Mouse (Mus musculus) granulocyte monocyte progenitor cell, adult 5-6 weeks (primary cell): ENCODE measurements around the gene Plvap. TPM values are rescaled to one million over a fixed set of nuclear protein-coding genes. Genes with fewer than 3 reads are reported as not detected.

Experiments used
- ATAC-seq: replicated peaks from 2 replicates; pipeline ENCODE4 v1.8.0; 2016; ENCODE audit warnings: mild to moderate bottlenecking, moderate TSS enrichment, inconsistent platforms; ENCODE audit not compliant: poor library complexity, severe bottlenecking
- total RNA-seq, 2 experiments: library from RNA; stranded (forward) in 1 of 2; stranded (reverse) in 1 of 2; fragments of 200-712, 200-1000 nt in 1 of 2; fragments of >200 nt in 1 of 2; fragmentation: Nextera tagmentation in 1 of 2; gene quantifications; 2 replicates each; pipeline ENCODE4 v1.2.3; 2014 to 2017

Gene Plvap
- total RNA-seq, 2 experiments from 2014 or later = 0.10 TPM; not detected in 1

DNA sequence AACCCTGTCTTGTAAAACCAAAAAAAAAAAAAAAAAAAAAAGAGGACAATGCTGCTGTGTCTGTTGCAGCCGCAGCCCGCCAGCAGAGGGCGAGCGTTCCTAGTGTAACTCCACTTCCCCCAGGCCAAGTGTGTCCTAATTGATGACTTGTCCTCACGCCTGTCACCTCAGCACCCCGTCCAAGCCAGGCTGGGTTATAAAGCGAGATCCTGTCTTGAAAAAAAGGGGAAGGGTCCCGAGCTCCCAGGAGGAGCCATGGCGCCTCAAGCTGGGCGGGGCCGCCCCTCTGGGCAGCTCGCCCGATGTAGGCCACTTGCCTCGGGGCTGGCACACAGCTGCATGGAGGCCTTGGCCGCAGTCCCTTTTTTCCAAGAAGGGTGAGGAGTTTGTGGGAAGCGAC is 16.5 kb downstream of the Plvap start:
- ATAC-seq = peak; percentile 97

DNA sequence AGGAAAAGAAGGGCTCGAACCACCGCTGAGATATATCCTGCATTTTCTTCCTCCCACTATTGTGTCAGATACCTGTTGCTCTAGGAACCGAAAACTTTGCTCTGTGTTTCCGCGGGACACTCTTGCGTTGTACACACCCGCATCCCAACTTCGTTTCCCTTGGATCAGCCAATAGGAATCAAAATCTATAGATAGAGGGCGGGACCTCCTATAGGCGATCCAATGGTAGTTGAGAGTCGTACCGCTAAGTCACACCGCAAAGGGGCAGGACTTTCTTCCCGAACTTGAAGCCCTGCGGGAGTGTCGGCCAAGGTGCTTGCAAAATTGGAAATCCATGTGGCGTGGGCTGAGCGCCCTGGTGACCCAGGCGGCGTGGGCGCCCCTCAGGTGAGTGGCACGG is 23.1 kb downstream of the Plvap start:
- peak; percentile 93 for ATAC-seq

DNA sequence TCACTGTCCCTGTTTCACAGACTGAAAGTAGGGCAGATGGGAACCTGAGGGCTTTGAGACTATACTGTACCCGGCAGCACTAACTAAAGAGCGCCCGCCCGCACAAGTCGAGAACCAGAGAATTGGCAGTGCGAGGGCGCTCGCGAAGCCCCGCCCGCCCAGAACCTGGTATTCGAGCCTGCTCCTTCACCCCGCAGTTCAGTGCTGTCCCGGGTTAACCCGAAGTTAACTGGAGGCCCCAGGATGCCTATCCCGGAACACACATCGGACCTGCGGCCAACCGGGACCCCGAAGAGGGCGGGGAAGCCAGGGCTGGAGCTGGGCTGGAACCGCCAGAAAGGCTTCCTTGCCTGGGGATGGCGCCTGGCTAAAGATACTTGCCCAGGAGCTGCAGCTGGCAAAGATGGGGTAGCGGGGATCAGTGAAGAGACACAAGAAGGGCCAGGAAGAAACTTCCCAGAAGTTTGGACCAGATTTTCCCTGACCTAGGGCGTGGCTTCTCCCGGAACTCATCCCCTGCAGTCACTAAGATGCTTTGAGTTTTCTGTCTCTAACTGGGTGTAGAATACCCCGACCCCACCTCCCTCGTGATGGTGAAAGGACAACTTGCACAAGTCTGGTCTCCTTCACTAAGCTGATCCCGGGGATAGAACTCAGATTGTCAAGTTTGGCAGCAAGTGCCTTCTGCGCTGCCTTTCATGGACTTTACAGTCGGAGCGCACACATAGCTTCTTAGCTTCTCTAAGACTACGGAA is 23.7 kb downstream of the Plvap start, which contains the start of gene Gtpbp3:
Gene Gtpbp3, plus strand, starts transcription at position 413 of the 755 bp plus-strand sequence.
- ATAC-seq = peak; percentile 16; the same call in 1 of the 2 replicates

DNA sequence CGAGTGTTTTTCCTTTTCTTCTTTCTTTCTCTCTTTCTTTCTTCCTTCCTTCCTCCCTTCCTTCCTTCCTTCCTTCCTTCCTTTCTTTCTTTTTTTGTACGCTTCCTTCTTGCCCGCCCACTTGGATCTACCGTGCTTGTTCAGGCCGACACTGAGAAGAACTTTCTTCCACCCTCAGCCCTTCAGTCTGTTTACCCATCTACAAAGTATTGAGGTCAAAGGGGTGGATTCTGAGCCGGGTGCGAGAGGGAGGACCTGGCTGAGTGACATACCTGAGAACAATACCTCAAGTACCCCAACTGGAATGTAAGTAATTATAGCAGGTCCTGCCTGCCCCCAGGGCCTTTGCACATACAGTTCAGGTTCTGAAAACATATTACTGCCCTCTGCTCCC is 25.4 kb downstream of the Plvap start:
- no peak for ATAC-seq

DNA sequence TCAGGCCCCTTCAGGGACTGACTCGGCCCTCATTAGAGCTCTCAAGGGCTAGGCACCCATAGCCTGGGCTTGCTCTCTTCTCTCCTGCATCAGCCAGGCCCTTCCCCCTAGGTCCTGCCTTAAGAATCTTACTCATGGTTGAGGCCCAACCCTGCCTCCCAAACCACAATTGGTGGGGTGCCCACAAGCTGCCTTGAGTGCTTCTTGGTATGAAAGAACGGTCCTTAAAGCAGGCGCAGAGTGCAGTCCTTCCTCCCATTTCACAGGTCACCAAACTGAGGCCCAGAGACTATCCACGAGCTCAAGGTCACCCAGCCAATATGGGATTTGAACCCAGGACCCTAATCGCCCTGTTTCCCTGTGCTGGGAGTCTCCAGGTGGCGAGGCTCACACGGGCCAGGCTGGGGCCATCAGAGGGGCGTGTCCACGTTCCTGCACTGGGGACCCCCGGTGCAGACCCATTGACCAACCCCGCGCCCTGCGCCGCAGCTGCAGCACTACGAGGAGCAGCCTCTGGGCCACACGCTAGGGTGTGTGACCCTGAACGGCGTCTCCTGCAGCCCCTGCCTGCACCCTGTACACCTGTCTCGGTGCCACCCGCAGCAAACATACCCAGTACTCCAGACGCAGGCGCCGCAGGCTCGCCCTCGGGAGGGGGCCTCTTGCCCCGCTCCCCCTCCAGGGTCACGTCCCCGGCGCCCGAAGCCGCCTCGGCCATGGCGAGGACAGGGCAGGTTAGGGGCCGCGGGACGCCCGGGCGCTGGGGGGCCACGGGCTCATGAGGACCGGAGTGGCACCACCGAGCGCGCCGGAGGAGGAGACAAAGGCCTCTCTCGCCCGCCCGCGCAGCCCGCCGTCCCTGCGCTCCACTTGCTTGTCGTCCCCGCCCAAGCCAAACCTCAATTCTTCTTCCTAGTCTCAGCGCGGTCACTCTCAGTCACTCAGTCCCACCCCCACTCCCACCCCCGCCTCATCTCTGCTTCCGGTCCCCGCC is 26.1 kb downstream of the Plvap start, which contains the start of gene Ano8:
Gene Ano8, minus strand, starts transcription at position 822 of the 994 bp plus-strand sequence.
- ATAC-seq = peak; percentile 48

DNA sequence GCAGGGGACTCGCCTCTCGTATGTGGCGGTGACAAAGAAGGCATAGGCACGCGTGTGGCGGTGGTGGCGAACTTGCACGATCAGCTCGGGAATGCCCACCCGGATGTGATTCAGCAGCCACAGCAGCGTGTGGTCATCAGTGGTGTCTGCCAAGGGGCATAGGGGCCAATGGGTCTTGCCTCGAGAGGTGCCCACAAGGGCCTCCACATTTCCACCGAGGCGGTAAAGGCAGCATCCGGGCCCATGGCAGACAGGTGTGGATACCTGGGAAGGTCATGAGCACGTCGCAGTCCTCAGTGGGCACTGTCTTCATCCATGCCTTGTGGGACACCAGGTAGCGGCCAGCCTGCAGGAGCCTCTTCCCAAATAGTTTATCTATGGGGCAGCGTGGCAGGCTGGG is 26.8 kb downstream of the Plvap start:
- ATAC-seq = no peak

DNA sequence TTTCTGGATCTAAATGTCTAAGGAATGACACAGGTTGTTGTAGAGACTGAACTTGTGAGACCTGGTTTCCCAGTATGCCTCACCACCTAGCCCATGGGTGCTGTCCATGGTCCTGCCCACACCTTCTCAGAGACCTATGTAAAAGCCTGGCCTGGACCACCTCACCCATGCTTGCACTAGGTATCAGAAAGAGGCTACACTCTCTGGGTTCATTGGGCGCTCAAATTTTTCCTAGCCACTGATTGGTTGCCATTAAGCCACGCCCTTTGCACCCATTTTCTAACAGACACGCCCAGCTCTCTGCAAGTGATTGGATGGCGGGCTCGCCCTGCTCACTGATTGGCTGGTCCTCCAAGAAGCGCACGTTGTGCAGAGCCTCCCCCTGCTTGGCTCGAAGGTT is 27.6 kb downstream of the Plvap start:
- ATAC-seq = no peak; the same call in 1 of the 2 replicates

DNA sequence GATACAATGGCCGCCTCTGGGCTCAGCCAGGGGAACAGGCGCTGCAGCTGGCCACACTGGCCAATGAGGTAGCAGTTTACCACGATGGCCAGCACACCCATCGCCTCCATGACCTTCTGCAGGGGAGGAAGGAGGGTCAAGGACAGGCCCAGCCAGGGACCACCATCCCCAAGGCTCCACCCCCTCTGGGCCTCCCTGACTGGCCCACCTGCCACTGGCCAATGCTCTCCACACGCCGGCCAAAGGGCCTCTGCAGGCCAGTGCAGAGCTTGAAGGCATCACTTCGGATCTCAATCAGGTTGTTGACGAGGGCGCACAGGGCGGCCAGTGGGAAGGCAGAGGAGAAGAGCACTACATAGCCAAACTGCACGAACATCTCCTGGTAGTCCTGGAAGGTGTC is 32.6 kb downstream of the Plvap start:
- ATAC-seq = no peak

DNA sequence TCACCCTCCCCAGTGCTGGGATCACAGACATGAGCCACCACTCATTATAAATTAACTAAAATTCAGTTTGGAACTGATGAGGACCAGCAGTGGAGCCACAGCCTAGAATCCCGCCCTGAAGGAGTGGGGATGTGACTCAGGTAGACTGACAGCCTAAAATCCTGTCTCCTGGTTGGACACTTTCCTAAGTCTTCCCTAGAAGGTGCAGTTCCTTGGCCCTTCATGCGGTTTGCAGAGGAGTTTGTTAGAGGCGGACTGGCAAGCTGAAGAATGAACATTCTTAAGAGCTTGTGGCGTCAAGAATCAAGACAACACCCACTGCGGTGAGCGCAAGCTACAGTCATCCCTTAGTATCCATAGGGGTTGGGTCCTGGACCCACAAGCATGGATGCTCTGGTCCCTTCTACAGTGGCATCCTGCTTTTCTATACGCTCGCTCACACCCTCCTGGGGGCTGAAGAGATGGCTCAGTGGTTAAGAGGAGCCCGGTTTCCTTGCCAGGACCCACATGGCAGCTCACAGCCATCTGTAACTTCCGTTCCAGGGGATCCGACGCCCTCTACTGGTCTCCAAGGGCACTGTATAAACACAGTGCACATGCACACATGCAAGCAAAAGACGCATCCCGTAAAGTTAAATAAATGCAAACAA is 34.2 kb downstream of the Plvap start:
- peak; percentile 42 for ATAC-seq

DNA sequence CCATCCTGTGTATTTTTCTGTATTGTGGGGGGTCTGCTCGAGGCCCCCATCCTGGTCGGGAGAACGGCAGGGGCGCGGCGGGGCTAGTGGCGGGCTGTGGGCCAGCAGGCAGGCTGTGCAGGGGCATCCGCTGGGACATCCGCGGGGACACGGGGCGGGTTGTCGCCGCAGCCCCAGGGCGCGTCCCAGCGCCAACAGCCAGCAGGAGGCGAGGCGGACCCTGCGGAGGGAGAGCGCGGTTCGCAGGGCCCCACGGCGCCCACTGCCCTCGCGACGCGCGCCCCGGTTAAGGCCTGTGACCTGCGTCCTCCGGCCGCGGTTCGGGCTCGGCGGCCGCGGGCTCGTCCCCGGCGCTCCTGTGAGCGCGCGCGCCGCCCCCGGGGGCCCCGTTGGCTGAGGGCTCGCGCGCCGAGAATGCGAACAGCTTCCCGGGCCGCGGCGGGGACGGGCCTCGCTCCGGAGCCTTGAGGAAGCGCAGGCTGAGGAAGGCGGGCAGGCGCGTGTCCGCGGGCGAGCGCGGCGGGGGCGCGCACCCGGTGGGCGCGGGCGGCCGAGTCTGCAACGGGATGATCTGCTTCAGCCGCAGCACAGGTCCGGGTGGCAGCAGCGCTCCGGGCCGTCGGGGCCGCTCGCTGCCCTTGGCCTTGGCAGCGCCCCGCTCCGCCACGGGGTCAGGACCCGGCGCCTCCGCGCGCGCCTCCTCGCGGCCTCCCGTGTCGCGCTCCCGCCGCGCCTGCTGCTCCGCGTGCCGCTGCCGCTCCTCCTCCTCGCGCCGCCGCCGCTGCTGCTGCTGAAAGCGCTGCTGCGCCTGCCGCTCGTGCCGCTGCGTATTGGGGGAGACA is 35.2 kb downstream of the Plvap start:
- ATAC-seq = peak; percentile 61

DNA sequence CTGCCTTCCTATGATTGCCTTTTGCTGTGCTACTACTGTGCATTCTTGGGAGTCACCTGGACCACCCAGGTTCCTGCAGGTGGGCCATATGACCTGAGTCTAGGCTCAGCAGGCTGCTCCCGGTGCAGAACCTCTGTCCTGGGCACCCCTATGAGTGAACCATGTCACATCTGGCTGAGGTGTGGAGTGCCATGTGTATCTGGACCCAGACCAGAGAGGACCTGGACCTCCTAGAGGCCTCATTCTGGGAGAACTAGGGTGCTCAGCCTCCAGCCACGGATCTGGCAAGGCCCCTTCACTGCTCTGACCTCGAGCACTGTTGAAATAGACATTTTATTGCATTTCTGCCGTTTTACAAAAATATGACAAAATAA is 35.9 kb downstream of the Plvap start:
- no peak for ATAC-seq

DNA sequence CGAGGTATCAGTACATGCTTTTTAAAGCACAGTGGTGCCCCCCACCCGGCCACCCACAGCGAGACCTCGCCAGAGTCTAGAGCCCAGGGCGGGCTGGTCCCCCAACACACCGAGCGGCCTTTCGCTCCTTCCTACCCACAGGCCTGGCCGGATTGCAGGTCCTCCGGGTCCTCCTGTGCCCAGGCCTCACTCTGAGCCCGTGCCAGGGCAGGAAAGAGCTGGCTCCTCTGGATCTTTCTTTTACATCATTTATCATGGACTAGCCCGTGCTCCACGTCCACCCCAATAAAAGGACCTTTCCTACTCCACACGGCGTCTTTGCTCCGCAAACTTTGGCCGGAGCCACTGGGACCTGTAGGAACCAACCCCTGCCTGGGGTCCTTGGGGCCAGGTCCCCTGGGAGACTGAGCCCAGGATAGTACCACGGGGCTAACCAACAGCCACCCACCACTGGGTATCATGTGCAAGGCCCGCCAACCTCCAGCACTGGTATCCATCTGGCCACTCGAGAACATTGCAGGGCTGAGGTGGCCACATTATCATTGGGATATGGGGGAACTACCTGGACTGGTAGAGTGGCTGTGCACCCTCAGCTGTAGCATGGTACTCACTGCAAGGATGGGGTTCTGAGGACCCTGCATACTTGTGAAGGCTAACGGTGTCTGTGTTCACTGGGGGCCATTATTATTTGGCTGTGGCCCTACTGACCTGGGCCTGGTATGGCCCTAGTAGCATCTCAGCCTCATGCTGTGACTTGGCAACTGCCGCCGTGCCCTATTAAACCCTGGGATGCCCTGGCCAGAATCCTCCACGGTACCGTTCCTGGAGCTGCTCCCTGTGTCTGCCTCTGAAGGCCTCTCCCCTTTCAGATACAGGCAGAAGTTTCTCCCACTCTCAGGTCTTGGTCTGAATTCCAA is 36.5 kb downstream of the Plvap start:
- no peak for ATAC-seq

DNA sequence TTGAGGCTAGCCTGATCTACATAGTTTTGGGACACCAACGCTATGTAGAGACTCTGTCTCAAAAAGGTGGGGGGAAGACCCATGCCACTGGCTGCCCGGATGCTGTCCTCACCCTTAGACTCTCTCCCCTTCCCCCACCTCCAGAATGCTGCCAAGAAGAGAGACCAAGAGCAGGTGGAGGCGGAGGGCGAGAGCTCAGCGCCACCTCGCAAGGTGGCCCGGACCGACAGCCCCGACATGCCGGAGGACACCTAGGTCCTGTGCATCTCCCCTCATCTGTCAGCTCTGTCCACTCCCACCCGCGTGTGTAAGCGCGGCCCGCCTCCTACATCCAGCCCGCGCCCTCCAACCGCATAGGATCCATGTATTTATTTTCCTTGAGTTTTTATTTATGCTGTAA is 37.2 kb downstream of the Plvap start:
- no peak for ATAC-seq

DNA sequence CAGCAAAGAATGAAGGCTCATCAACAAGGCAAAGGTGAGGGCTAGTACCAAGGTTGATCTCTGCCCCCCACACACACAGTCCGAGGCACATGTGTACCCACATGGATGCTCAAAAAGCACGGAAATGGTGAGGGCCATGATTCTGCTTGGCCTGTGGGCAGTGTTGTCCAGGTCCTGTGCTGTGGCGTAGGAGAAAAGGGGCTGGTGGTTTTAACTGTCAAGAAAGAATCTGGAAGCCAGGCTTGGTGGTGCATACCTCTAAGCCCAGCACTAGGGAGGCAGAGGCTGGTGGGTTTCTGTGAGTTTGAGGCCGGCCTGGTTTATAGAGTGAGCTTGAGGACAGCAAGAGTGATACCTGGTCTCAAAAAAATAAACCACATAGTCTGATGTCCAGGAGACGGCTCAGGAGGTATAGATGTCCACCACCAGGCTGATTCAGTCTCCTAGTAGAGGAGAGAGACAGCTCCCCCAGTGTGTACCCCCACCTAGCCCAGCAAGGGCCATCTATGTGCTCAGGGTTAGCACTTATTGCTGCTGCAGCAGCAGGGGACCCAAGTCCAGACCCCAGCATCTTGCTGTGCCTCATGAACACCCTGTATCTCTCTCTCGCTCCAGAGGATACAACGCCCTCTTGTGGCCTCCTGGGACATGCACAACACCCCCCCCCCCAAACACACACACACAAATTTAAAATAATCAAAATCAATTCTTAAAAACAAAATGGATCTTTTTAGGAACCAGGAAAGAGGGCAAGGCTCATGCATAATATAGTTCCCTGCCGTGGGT is 38.8 kb downstream of the Plvap start:
- ATAC-seq = no peak

DNA sequence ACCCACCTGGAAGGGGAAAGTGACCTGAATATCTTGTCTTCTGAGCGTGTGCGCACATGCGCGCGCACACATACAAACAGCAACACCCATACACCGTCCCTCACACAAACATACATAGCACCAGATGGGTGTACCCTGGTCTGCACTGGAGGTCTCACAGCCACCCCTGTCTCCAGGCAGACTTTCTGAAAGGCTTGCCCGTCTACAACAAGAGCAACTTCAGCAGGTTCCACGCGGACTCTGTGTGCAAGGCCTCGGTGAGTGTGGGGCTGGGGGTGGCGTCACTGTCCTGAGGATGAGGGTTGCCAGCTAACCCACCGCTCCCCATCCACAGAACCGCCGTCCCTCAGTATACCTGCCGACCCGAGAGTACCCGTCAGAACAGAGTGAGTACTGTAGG is 39.7 kb downstream of the Plvap start:
- no peak for ATAC-seq

DNA sequence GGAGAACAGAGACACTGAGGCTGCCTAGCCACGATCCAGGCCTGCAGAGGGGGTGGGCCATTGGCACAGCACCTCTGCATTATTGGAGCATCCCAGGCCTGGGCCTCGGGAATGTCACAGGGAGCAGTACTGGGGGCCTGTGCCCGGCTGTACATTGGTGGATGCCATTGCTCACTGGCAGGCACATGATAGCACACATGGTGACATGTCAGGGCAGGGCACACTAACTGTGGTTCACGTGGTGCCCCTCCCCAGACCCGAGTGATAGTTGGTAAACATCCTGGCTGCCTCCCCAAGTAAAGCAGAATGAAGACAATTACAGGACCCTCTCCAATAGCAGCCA is 40.7 kb downstream of the Plvap start:
- ATAC-seq = no peak

DNA sequence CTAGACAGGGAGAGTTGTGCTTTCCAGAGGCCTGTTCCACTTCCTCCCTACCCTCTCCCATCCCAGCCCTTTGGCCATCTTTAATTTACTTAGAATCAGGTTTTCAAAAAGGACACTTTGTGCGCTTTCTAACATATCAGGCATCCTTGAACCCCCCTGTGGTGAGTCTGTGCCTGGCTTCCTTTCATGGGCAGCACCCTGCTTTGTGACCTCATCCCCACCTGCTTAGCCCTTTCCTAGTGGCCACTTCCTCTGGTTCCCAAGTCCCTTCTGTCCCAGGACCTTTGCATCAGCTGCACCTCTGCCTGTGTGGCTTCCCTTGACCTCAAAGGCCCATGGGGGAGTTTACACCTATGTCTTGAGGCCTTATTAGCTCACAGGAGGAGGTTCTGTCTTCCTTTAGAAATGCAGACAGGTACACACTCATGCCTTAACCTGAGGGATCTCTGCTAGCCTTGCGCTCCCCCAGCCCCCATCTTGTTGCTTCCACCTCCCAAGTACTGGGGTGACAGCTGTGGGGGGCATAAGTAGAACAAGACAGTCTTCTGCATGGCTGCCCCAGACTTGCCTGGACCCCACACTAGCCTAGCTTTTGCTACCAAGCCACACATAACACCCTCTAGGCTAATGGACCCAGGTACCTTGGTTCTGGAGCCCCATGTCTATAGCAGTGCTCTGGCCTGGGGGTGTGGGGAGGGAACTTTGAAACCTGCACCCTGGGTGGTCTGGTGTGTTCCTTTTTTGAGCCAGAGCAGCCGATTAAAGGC is 41.2 kb downstream of the Plvap start:
- no peak for ATAC-seq
